Mouse (Mus musculus): ENCODE results near the gene Nup54.

The Nup54 gene

GRCm38 (mm10) chr5:92411461-92412140 is 23.4 kb downstream of the Nup54 start:
- DNase-seq = no peak

- DNase-seq = no peak
These were observed 24.5 kb downstream of the Nup54 start for GRCm38 (mm10) chr5:92410486-92410885.

- DNase-seq = no peak
These were observed 25.5 kb downstream of the Nup54 start for GRCm38 (mm10) chr5:92409361-92410155.

GRCm38 (mm10) chr5:92404400-92404678 is 30.7 kb downstream of the Nup54 start:
- DNase-seq = no peak

- no peak for DNase-seq
These were observed 31.2 kb downstream of the Nup54 start for GRCm38 (mm10) chr5:92403562-92404399.

GRCm38 (mm10) chr5:92402816-92403215 is 32.2 kb downstream of the Nup54 start:
- no peak for DNase-seq

- peak; percentile 87 for DNase-seq
These were observed 36.9 kb downstream of the Nup54 start for GRCm38 (mm10) chr5:92398153-92398552.

GRCm38 (mm10) chr5:92396476-92396875 is 38.5 kb downstream of the Nup54 start:
- no peak for DNase-seq

- DNase-seq = no peak
These were observed 39.3 kb downstream of the Nup54 start for GRCm38 (mm10) chr5:92395764-92396163.

- no peak for DNase-seq
These were observed 41.2 kb downstream of the Nup54 start for GRCm38 (mm10) chr5:92393863-92394262.

- no peak for DNase-seq
These were observed 42.5 kb downstream of the Nup54 start for GRCm38 (mm10) chr5:92392542-92392941.

GRCm38 (mm10) chr5:92390615-92391014 is 44.4 kb downstream of the Nup54 start:
- no peak for DNase-seq

- no peak for DNase-seq
These were observed 45.0 kb downstream of the Nup54 start for GRCm38 (mm10) chr5:92389977-92390376.

- DNase-seq = no peak
These were observed 47.6 kb downstream of the Nup54 start for GRCm38 (mm10) chr5:92387433-92387832.

- peak; percentile 18 for DNase-seq
These were observed 48.4 kb downstream of the Nup54 start for GRCm38 (mm10) chr5:92386643-92387042.

GRCm38 (mm10) chr5:92386102-92386501 is 48.9 kb downstream of the Nup54 start:
- no peak for DNase-seq

GRCm38 (mm10) chr5:92384855-92385254 is 50.2 kb downstream of the Nup54 start:
- no peak for DNase-seq

- DNase-seq = no peak
These were observed 51.3 kb downstream of the Nup54 start for GRCm38 (mm10) chr5:92383747-92384146.

GRCm38 (mm10) chr5:92382349-92382679 is 52.7 kb downstream of the Nup54 start:
- no peak for DNase-seq

- DNase-seq = peak; percentile 87
These were observed 53.3 kb downstream of the Nup54 start for GRCm38 (mm10) chr5:92381550-92382348.

GRCm38 (mm10) chr5:92376795-92377405 is 58.1 kb downstream of the Nup54 start:
- DNase-seq = no peak

GRCm38 (mm10) chr5:92375368-92375767 is 59.7 kb downstream of the Nup54 start:
- no peak for DNase-seq
